Mouse (Mus musculus) R1 (cell line): ENCODE measurements around the gene Olfml2b.

Experiments used
- DNase-seq: peaks from one replicate; pipeline ENCODE4 v3.0.0-alpha.2; 2018; ENCODE audit warnings: low read depth, low spot score

The Olfml2b gene

GRCm38 (mm10) chr1:170646606-170647287 is 2.4 kb downstream of the Olfml2b start:
- no peak for DNase-seq

GRCm38 (mm10) chr1:170647381-170647780 is 3.0 kb downstream of the Olfml2b start:
- DNase-seq = no peak

GRCm38 (mm10) chr1:170647971-170648514 is 3.7 kb downstream of the Olfml2b start:
- DNase-seq = no peak

GRCm38 (mm10) chr1:170651046-170651723 is 6.9 kb downstream of the Olfml2b start:
- DNase-seq = peak; percentile 88

GRCm38 (mm10) chr1:170651989-170652740 is 7.8 kb downstream of the Olfml2b start:
- DNase-seq = peak; percentile 17

- no peak for DNase-seq
These were observed 11.1 kb downstream of the Olfml2b start for GRCm38 (mm10) chr1:170655280-170655917.

GRCm38 (mm10) chr1:170656518-170657227 is 12.3 kb downstream of the Olfml2b start:
- DNase-seq = no peak

- no peak for DNase-seq
These were observed 12.8 kb downstream of the Olfml2b start for GRCm38 (mm10) chr1:170657228-170657521.

- DNase-seq = no peak
These were observed 13.4 kb downstream of the Olfml2b start for GRCm38 (mm10) chr1:170657643-170658314.

GRCm38 (mm10) chr1:170659260-170659659 is 14.9 kb downstream of the Olfml2b start:
- DNase-seq = no peak

GRCm38 (mm10) chr1:170664620-170665185 is 20.4 kb downstream of the Olfml2b start:
- DNase-seq = no peak

- no peak for DNase-seq
These were observed 20.9 kb downstream of the Olfml2b start for GRCm38 (mm10) chr1:170665200-170665599.

- no peak for DNase-seq
These were observed 29.9 kb downstream of the Olfml2b start for GRCm38 (mm10) chr1:170674184-170674775.

- no peak for DNase-seq
These were observed 33.3 kb downstream of the Olfml2b start for GRCm38 (mm10) chr1:170677681-170678080.

- DNase-seq = no peak
These were observed 34.5 kb downstream of the Olfml2b start for GRCm38 (mm10) chr1:170678861-170679260.

- no peak for DNase-seq
These were observed 35.3 kb downstream of the Olfml2b start for GRCm38 (mm10) chr1:170679624-170680023.

- DNase-seq = no peak
These were observed 39.5 kb downstream of the Olfml2b start for GRCm38 (mm10) chr1:170683863-170684262.

GRCm38 (mm10) chr1:170689773-170690172 is 45.4 kb downstream of the Olfml2b start:
- DNase-seq = no peak

- DNase-seq = no peak
These were observed 47.0 kb downstream of the Olfml2b start for GRCm38 (mm10) chr1:170691301-170691700.

GRCm38 (mm10) chr1:170694821-170695291 is 50.5 kb downstream of the Olfml2b start:
- peak; percentile 84 for DNase-seq
